Mouse (Mus musculus) neural tube, embryonic 15.5 days (tissue): ENCODE measurements at regions not wholly inside any gene's neighbourhood (a gene's known extent, or its start where the extent isn't known, plus 50 kb on each side); places are given as distances from the start of the nearest gene placed in this dataset.

ENCODE experiments used
- ATAC-seq: fragments of 200-750 bp; cut with Nextera tagmentation; 2 replicates; pipeline ENCODE4 v1.8.0; 2017; ENCODE audit warnings: mild to moderate bottlenecking, moderate TSS enrichment, moderate library complexity; ENCODE audit not compliant: low FRiP score
- H3K27ac ChIP-seq: fragments of 300-500 bp; sonication (generic); replicated peaks from 2 replicates; pipeline ENCODE4 v1.5.1; 2015; ENCODE audit warnings: mild to moderate bottlenecking, inconsistent platforms
- H3K27me3 ChIP-seq: fragments of 300-500 bp; sonication (generic); replicated peaks from 2 replicates; pipeline ENCODE4 v1.6.1; 2015; ENCODE audit warnings: inconsistent platforms
- H3K36me3 ChIP-seq: fragments of 300-500 bp; sonication (generic); 2 replicates; pipeline ENCODE4 v1.6.1; 2015; ENCODE audit warnings: inconsistent platforms
- H3K4me1 ChIP-seq: fragments of 300-500 bp; sonication (generic); 2 replicates; pipeline ENCODE4 v1.6.1; 2015; ENCODE audit warnings: inconsistent platforms
- H3K4me2 ChIP-seq: fragments of 300-500 bp; sonication (generic); 2 replicates; pipeline ENCODE4 v1.6.1; 2015; ENCODE audit warnings: inconsistent platforms, mild to moderate bottlenecking, moderate library complexity
- H3K4me3 ChIP-seq: fragments of 300-500 bp; sonication (generic); replicated peaks from 2 replicates; pipeline ENCODE4 v1.5.1; 2015; ENCODE audit warnings: mild to moderate bottlenecking, inconsistent platforms
- H3K9ac ChIP-seq: fragments of 300-500 bp; sonication (generic); replicated peaks from 2 replicates; pipeline ENCODE4 v1.6.1; 2015; ENCODE audit warnings: mild to moderate bottlenecking, inconsistent platforms
- H3K9me3 ChIP-seq: fragments of 300-500 bp; sonication (generic); replicated peaks from 2 replicates; pipeline ENCODE4 v1.6.1; 2016; ENCODE audit warnings: inconsistent platforms
- WGBS: fragments of 180-500 bp; shearing (Covaris S2); methylation state at CpG from one replicate; pipeline ENCODE4 v1.1.7; 2015; ENCODE audit warnings: mixed read lengths; 5-methylcytosine and 5-hydroxymethylcytosine counted together

DNA sequence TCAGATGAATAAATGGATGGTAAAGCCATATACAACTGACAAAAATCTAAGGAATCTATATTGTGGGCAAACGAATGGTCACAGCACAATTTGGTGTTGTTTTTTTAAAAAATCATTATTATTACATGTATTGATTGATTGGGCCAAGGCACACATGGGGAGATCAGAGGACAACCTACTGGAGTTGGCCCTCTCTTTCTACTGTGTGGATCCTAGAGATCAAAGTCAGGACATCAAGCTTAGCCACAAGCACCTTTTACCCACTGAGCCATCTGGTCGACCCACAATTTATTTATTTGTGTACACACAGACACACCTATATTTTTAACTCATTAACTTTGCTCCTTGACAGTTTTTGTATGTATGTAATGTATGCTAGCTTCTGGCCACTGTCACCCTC, 89.7 kb upstream of the Tbx3 start:
- no peak for ATAC-seq
- Histone ChIP-seq H3K4me1 (no peaks in the 10 kb centered on the region), H3K27me3 (no peaks in the 10 kb centered on the region), H3K27ac (no peak overlapping the region), H3K9ac (no peak overlapping the region), H3K4me3 (no peak overlapping the region), H3K4me2 (no peak overlapping the region), H3K9me3 (no peaks in the 10 kb centered on the region), H3K36me3 (no peaks in the 10 kb centered on the region)
- WGBS, result 83% methylated on average over 2 of the region's 2 CpGs

DNA sequence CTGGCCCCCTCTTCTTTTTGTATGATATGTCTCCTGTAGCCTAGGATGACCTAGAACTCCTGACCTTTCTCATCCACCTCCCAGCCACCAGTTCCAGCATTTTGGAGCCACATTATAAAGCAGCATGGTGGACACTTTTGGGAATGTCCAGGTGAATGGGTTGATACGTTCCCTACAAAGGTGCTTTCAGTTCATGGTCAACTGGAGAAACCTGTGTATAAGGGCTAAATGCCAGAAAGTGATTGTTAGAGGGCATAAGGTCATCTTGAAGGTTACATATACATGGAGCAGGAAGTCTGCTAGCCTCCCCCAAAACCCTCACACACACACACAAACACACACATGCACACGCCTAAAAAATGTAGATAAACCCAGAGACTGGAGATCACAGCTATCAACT, 86.1 kb upstream of the Tbx3 start:
- Histone ChIP-seq H3K27ac (no peak overlapping the region), H3K4me3 (no peak overlapping the region), H3K27me3 (no peaks in the 10 kb centered on the region; the same call in 1 of the 2 replicates), H3K9ac (no peak overlapping the region), H3K36me3 (no peaks in the 10 kb centered on the region), H3K4me1 (no peaks in the 10 kb centered on the region), H3K4me2 (no peak overlapping the region), H3K9me3 (no peaks in the 10 kb centered on the region)
- no peak for ATAC-seq
- 79% methylated on average over 2 of the region's 2 CpGs for WGBS

DNA sequence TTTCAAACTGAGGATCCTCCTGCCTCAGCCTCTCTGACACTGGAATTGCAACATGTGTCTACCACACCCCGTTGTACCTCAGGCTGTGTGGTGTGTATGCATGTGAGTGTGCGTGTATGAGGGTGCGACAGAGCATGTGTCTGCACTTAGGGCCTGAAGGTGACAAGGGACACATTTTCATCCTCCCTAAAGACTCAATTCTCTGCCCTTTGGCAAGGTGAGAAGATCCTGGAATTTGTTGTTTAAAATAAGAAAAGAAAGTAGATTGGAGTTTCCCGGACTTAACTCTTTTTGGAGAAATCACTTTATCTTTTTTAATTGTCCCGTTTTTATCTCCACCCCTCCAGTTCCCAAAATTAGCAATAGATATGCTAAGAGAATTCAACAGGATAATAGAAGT, 85.6 kb upstream of the Tbx3 start:
- WGBS, result 96% methylated on average over 5 of the region's 5 CpGs
- H3K36me3 ChIP-seq, result no peaks in the 10 kb centered on the region
- no peak for ATAC-seq
- no peak overlapping the region for H3K27ac ChIP-seq
- no peak overlapping the region for H3K9ac ChIP-seq
- H3K9me3 ChIP-seq, result no peaks in the 10 kb centered on the region
- no peak overlapping the region for H3K4me2 ChIP-seq
- H3K4me1 ChIP-seq, result no peaks in the 10 kb centered on the region
- H3K4me3 ChIP-seq, result no peak overlapping the region
- no peaks in the 10 kb centered on the region; the same call in 1 of the 2 replicates for H3K27me3 ChIP-seq

DNA sequence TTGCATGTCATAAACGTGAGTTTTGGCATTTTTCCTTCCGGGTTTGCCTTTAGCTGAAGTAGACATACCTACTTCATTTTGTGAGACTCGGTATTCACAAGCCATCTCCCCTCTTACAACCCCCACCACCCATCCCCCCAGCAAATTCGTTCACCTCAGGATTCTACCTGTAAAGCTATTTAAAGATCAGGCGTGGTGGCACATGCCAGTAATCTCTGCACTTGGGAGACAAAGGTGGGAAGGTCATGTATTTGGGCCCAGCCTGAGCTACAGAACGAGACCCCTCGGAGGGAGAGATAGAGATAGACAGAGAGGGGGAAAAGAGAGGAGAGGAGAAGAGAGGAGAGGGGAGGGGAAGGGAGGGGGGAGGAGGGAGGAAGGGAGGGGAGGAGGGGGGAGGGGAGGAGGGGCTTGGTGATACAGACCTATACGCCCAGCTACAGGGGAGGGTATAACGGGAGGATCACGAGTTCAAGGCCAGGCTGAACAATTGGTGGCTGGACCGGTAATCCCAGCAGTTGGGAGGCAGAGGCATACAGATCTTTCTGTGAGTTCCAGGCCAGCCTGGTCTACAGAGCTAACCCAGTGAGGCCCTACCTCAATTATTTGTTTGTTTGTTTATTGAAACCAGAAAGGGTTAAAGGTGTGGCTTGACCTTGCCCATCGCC, 83.9 kb upstream of the Tbx3 start:
- Histone ChIP-seq H3K9ac (no peak overlapping the region), H3K36me3 (no peaks in the 10 kb centered on the region), H3K4me2 (no peak overlapping the region), H3K9me3 (no peaks in the 10 kb centered on the region), H3K4me1 (no peaks in the 10 kb centered on the region), H3K27ac (no peak overlapping the region), H3K4me3 (no peak overlapping the region), H3K27me3 (no peaks in the 10 kb centered on the region; the same call in 1 of the 2 replicates)
- ATAC-seq, result no peak
- WGBS, result 80% methylated on average over 12 of the region's 12 CpGs

DNA sequence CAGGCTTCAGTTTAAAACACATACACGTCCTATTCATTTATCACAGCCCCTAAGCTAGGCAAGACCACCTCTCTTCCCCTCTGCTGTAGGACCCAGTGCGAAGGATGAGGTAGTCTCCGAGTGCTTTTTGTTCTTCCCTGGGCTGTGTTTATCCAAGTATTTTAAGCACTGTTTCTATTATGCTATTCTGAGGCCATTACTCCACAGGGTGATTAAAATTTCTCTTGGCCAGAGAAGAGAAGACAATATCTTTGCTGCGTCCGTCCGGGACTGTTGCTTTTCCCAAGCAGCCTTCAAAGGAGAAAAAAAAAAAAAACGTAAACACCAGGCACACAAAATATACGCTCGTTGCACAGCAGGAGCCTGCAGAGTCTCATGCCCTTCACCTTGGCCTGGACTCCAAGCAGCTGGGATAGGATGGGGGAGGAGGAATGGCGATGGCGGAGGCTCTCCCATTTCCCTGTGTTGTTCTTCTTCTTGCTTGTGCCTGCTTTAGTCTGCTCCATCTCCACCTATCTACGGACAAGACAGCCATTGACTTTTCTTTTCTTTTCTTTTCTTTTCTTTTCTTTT, 83.1 kb upstream of the Tbx3 start:
- H3K36me3 ChIP-seq, result no peaks in the 10 kb centered on the region
- ATAC-seq, result no peak
- no peaks in the 10 kb centered on the region for H3K9me3 ChIP-seq
- no peaks in the 10 kb centered on the region for H3K4me1 ChIP-seq
- H3K4me2 ChIP-seq, result no peak overlapping the region
- 41% methylated on average over 12 of the region's 12 CpGs for WGBS
- H3K27ac ChIP-seq, result no peak overlapping the region
- no peaks in the 10 kb centered on the region; the same call in 1 of the 2 replicates for H3K27me3 ChIP-seq
- no peak overlapping the region for H3K9ac ChIP-seq
- no peak overlapping the region for H3K4me3 ChIP-seq

DNA sequence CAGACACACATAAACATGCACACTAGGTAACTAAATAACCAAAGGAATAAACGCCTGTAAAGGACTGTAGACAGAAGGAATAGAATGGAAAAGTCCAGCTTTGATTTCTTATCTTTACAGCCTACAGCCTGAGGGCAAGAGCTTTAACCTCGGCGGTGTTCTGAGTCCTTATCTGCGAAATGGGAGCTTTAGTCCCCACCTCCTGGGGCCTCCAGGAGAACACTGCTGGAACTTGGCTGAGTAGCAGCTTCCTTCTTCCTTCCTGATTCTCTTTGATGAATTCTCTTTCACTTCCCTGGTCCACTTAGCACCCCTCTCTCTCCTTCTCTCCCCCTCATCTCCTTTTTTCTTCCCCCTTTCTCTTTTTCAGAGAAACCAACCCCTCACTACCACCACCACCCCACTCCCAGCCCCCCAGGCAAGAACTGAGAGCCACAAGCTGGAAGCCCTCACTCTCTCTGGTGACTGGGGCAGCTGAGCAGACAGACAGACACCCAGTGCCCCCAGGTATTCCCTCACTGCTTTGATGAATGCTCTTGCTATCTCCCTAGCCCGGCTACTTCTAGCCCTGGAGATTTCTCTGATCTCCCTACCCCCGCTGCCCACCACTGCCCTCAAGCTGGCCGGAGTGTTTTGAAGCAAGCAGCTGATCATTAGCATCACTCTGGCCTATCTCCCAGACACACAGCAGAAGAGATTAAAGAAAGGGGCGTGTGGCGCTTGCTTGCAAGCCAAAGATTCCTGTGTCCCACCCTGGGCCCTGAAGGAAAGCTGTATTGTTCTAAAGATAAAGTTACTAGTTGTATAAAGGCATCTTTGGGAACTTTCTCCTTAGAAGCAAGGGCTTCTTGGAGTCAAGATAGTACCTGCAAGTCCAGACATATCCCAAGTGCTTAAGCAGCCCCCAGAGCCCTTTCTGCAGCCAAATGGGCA, 81.9 kb upstream of the Tbx3 start:
- Histone ChIP-seq H3K27me3 (no peaks in the 10 kb centered on the region; the same call in 1 of the 2 replicates), H3K27ac (no peak overlapping the region), H3K4me1 (no peaks in the 10 kb centered on the region), H3K4me3 (no peak overlapping the region), H3K36me3 (no peaks in the 10 kb centered on the region), H3K4me2 (no peak overlapping the region), H3K9me3 (no peaks in the 10 kb centered on the region), H3K9ac (no peak overlapping the region)
- no peak for ATAC-seq
- whole genome bisulfite sequencing, result 32% methylated on average over 9 of the region's 9 CpGs

DNA sequence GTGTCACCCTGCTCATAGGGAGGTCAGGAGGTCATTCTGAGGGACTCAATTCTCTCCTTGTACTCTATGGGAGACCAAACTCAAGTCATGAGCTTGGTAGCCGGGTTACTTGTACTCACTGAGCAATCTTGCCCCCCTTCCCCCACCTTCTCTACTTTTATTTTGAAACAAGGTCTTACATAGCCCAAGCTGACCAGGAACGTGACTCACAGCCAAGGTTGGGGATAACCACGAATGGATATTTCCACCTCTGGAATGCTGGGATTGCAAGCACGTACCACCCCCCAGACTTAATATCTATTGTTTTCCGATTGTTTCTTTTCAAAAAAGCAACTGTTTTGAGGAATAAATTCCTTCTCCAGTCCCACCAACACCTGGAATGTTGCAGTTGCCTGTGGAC, 79.2 kb upstream of the Tbx3 start:
- Histone ChIP-seq H3K4me2 (no peak overlapping the region), H3K9ac (no peak overlapping the region), H3K9me3 (no peaks in the 10 kb centered on the region), H3K4me3 (no peak overlapping the region), H3K27ac (no peak overlapping the region), H3K27me3 (no peaks in the 10 kb centered on the region; the same call in 1 of the 2 replicates), H3K4me1 (no peaks in the 10 kb centered on the region), H3K36me3 (no peaks in the 10 kb centered on the region)
- WGBS, result 91% methylated on average over 5 of the region's 5 CpGs
- ATAC-seq, result no peak

DNA sequence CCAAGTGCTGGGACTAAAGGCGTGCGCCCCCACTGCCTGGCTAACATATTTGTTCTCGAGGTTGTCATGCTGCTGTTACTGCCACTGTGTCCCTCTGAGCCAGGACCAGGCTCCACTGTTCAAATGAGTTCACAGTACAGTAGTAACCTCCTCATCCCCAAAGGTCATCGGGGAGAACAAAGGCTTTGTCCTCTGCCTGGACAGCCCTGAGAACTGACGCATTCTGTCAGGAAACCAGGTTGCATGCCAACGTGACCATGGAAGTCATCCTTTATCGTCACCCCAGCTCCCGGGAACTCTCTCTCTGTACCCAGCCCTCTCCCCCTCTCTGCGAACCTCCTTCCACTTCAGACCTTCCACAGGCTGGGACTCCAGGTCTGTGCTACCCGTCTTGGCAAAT, 77.6 kb upstream of the Tbx3 start:
- no peak for ATAC-seq
- Histone ChIP-seq H3K27me3 (no peaks in the 10 kb centered on the region; the same call in 1 of the 2 replicates), H3K9ac (no peak overlapping the region), H3K27ac (no peak overlapping the region), H3K4me1 (0 out of 2 replicates have a peak, but pooled peaks cover 3% of the 10 kb centered on the region), H3K4me2 (no peak overlapping the region), H3K9me3 (no peaks in the 10 kb centered on the region), H3K36me3 (no peaks in the 10 kb centered on the region), H3K4me3 (no peak overlapping the region)
- 85% methylated on average over 10 of the region's 10 CpGs for WGBS

DNA sequence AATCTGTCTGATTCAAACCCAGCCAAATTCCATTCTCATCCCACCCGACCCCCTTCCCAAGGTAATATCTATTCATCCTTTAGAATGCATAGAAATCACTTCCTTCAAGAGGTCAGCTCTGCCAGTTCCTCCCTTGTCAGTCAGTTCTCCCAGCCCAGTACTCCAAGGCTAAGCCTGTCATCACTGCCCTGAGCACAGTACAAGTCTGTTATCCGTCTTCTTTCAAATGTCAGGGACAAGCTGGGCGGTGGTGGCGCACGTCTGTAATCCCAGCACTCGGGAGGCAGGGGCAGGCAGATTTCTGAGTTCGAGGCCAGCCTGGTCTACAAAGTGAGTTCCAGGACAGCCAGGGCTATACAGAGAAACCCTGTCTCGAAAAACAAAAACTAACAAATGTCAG, 75.9 kb upstream of the Tbx3 start:
- Histone ChIP-seq H3K36me3 (no peaks in the 10 kb centered on the region), H3K27me3 (no peaks in the 10 kb centered on the region), H3K4me2 (no peak overlapping the region), H3K4me3 (no peak overlapping the region), H3K9me3 (no peaks in the 10 kb centered on the region), H3K27ac (no peak overlapping the region), H3K9ac (no peak overlapping the region), H3K4me1 (0 out of 2 replicates have a peak, but pooled peaks cover 3% of the 10 kb centered on the region)
- 85% methylated on average over 8 of the region's 8 CpGs for WGBS
- no peak for ATAC-seq

DNA sequence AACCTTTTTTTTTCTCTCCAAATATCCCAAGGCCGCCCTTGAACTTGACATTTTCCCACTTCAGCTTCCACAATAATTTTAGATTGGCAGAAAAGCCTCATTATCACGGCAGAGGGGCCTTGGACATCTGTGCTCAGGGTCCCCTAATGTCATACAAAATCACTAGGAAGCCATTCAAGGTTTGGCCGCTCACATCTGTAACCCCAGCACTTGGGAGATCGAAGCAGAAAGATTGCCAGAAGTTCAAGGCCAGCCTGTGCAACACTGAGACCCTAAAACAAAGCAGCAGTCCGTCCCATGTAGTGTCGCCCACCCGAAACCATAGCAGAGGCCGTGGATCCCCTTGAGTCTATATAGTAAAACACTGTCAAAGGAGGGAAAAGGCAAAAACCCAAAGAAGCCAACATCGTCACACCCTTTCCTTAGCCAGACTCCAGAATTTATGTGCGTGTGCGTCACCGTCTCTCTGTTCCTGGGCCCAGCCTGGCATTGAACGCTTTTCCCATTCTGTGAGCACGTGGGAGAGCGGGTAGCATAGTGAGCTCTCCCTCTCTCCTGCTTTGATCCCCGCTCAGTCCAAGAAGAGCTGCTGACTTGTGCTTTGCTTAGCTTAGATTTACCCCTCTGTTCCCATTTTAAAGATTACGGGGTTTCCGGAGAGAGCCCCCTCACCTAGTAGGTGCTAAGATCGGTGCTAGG, 74.0 kb upstream of the Tbx3 start:
- Histone ChIP-seq H3K27ac (no peak overlapping the region), H3K4me1 (0 out of 2 replicates have a peak, but pooled peaks cover 3% of the 10 kb centered on the region), H3K4me2 (no peak overlapping the region), H3K9me3 (no peaks in the 10 kb centered on the region), H3K4me3 (no peak overlapping the region), H3K9ac (no peak overlapping the region), H3K27me3 (no peaks in the 10 kb centered on the region), H3K36me3 (no peaks in the 10 kb centered on the region)
- WGBS, result 81% methylated on average over 19 of the region's 19 CpGs
- ATAC-seq, result no peak

DNA sequence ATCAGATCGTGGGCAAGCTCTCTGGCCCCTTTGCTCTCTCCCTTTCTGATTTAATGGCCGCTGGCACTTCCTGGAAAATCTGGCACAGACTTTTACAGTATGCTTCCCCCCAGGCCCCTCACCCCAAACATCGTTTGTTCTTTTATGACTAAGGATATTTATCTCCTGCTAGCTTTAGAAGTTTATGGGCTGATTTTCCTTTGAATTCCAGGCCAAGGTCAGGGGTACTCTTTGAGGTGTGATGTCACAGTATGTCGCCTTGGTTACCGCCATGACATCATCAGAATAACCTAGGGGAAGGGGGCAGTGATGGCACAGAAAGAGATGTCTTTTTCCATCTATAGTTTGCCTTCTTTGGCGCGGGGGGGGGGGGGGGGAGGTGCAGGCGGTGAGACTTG, 73.5 kb upstream of the Tbx3 start:
- Histone ChIP-seq H3K27me3 (no peaks in the 10 kb centered on the region), H3K4me1 (0 out of 2 replicates have a peak, but pooled peaks cover 3% of the 10 kb centered on the region), H3K27ac (no peak overlapping the region), H3K9me3 (no peaks in the 10 kb centered on the region), H3K4me3 (no peak overlapping the region), H3K36me3 (no peaks in the 10 kb centered on the region), H3K4me2 (no peak overlapping the region), H3K9ac (no peak overlapping the region)
- ATAC-seq, result no peak
- WGBS, result 61% methylated on average over 8 of the region's 8 CpGs
